Comparison of ENCODE assay signal across 25 mouse cellular contexts in genomic region chr5:7954838-7955237, GRCm38 (mm10). TPM values are rescaled to one million over a fixed set of nuclear protein-coding genes. Genes with fewer than 3 reads are reported as not detected.
"Had no signal": no experiment of that assay in that cellular context is flagged by ENCODE, and none has a peak within 500 bp of the region (broad histone marks: within the 10 kb centered on the region; RNA-seq: fewer than 3 reads in every experiment).

No protein-coding gene starts in this region.

- H3K9ac ChIP-seq: heart, embryonic 13.5 days; heart, embryonic 15.5 days; hindbrain, embryonic 13.5 days; hindbrain, embryonic 15.5 days; limb, embryonic 13.5 days; limb, embryonic 15.5 days; liver, embryonic 13.5 days; liver, embryonic 15.5 days had no signal

- H3K4me2 ChIP-seq: heart, embryonic 11.5 days; heart, embryonic 13.5 days; heart, embryonic 15.5 days; hindbrain, embryonic 13.5 days; hindbrain, embryonic 15.5 days; limb, embryonic 13.5 days; limb, embryonic 15.5 days; liver, embryonic 13.5 days; liver, embryonic 15.5 days had no signal

- ATAC-seq: hindbrain, postnatal 0 days; intestine, embryonic 16.5 days had no signal

- H3K27me3 ChIP-seq: heart, embryonic 13.5 days; heart, embryonic 15.5 days; hindbrain, embryonic 13.5 days; hindbrain, embryonic 15.5 days; limb, embryonic 13.5 days; limb, embryonic 15.5 days; liver, embryonic 13.5 days; liver, embryonic 15.5 days had no signal

- H3K27ac ChIP-seq: heart, adult 2 months; heart, embryonic 13.5 days; heart, embryonic 15.5 days; hindbrain, embryonic 13.5 days; hindbrain, embryonic 15.5 days; hindbrain, postnatal 0 days; limb, embryonic 13.5 days; limb, embryonic 15.5 days; liver, embryonic 13.5 days; liver, embryonic 15.5 days had no signal

- H3K4me1 ChIP-seq: heart, embryonic 15.5 days; hindbrain, embryonic 15.5 days; liver, embryonic 13.5 days; liver, embryonic 15.5 days had no signal

- H3K9me3 ChIP-seq: heart, embryonic 13.5 days; heart, embryonic 15.5 days; hindbrain, embryonic 13.5 days; hindbrain, embryonic 15.5 days; limb, embryonic 13.5 days; limb, embryonic 15.5 days; liver, embryonic 13.5 days; liver, embryonic 15.5 days had no signal

- H3K4me3 ChIP-seq: heart, adult 2 months; heart, embryonic 13.5 days; heart, embryonic 15.5 days; hindbrain, embryonic 13.5 days; hindbrain, embryonic 15.5 days; limb, embryonic 13.5 days; limb, embryonic 15.5 days; liver, embryonic 13.5 days; liver, embryonic 15.5 days had no signal

- H3K36me3 ChIP-seq: heart, embryonic 13.5 days; heart, embryonic 15.5 days; hindbrain, embryonic 13.5 days; hindbrain, embryonic 15.5 days; limb, embryonic 13.5 days; limb, embryonic 15.5 days; liver, embryonic 13.5 days; liver, embryonic 15.5 days had no signal

- DNase-seq: gastrocnemius, postnatal 14 days; gastrocnemius, postnatal 36 days; heart, adult 11 months; heart, adult 2 months; heart, postnatal 14 days; heart, postnatal 36 days; kidney, adult 11 months; kidney, adult 8-10 months; kidney, postnatal 14 days; kidney, postnatal 36 days; layer of hippocampus, adult 9-11 months; layer of hippocampus, postnatal 36 days; left cerebral cortex, postnatal 4 days; liver, embryonic 13.5 days had no signal

RNA-seq across cellular contexts. Expression of gene Steap4, which starts 5.4 kb away (rescaled TPM):
- total RNA-seq: hematopoietic stem cell, adult 5-6 weeks had no signal
